Mouse (Mus musculus): ENCODE measurements around the gene Grin1. TPM values are rescaled to one million over a fixed set of nuclear protein-coding genes. Genes with fewer than 3 reads are reported as not detected.

Gene Grin1
- total and polyA plus RNA-seq, 2 experiments from 2014 or later = 69.5 to 156 TPM

- no peaks in the 10 kb centered on the region for H3K27me3 ChIP-seq (ENCODE audit: insufficient read depth, low read length)
- H3K9me3 ChIP-seq (ENCODE audit: low read length) = no peaks in the 10 kb centered on the region
- H3K27ac ChIP-seq = 0 out of 2 replicates have a peak overlapping the region, but pooled peaks have one; percentile 54
- H3K36me3 ChIP-seq (ENCODE audit: insufficient read depth, low read length) = peaks cover 7% of the 10 kb centered on the region
- peak overlapping the region; percentile 35; the same call in 1 of the 2 replicates for H3K4me3 ChIP-seq (ENCODE audit: low read length)
- DNase-seq (ENCODE audit: low spot score) (peak; percentile 45), ATAC-seq (peak; percentile 39; the same call in 1 of the 2 replicates)
- 61% methylated on average over 7 of the region's 7 CpGs for WGBS
- TF ChIP-seq CTCF (IDR thresholded peaks at IDR 0.05; ENCODE audit: low read depth) = no peak
- H3K9ac ChIP-seq (replicated peaks; ENCODE audit: low read length) = no peak overlapping the region
- peak overlapping the region; percentile 65 for H3K4me2 ChIP-seq (ENCODE audit: low read depth, low read length)
- H3K4me1 ChIP-seq (ENCODE audit: insufficient read depth, low read length) = peaks cover 6% of the 10 kb centered on the region; the same call in 1 of the 2 replicates
Measured at GRCm38 (mm10) chr2:25303931-25304656, 14.9 kb downstream of the Grin1 start.

- Histone ChIP-seq H3K4me2 (ENCODE audit: low read depth, low read length) (no peak overlapping the region), H3K27ac (no peak overlapping the region), H3K4me3 (ENCODE audit: low read length) (no peak overlapping the region), H3K9me3 (ENCODE audit: low read length) (no peaks in the 10 kb centered on the region), H3K4me1 (ENCODE audit: insufficient read depth, low read length) (peaks cover 6% of the 10 kb centered on the region; the same call in 1 of the 2 replicates), H3K27me3 (ENCODE audit: insufficient read depth, low read length) (no peaks in the 10 kb centered on the region), H3K9ac (replicated peaks; ENCODE audit: low read length) (no peak overlapping the region), H3K36me3 (ENCODE audit: insufficient read depth, low read length) (peaks cover 4% of the 10 kb centered on the region)
- WGBS = 72% methylated on average over 3 of the region's 3 CpGs
- ATAC-seq (no peak), DNase-seq (ENCODE audit: low spot score) (no peak)
- no peak for TF ChIP-seq CTCF (IDR thresholded peaks at IDR 0.05; ENCODE audit: low read depth)
Measured at GRCm38 (mm10) chr2:25303452-25303851, 15.5 kb downstream of the Grin1 start.

GRCm38 (mm10) chr2:25298046-25298445 lies 20.9 kb downstream of the Grin1 start:
- no peak overlapping the region for H3K27ac ChIP-seq
- H3K9ac ChIP-seq (replicated peaks; ENCODE audit: low read length) = no peak overlapping the region
- peaks cover 25% of the 10 kb centered on the region for H3K36me3 ChIP-seq (ENCODE audit: insufficient read depth, low read length)
- ATAC-seq = no peak
- H3K4me3 ChIP-seq (ENCODE audit: low read length) = no peak overlapping the region
- no peak overlapping the region for H3K4me2 ChIP-seq (ENCODE audit: low read depth, low read length)
- no peaks in the 10 kb centered on the region for H3K4me1 ChIP-seq (ENCODE audit: insufficient read depth, low read length)
- H3K9me3 ChIP-seq (ENCODE audit: low read length) = no peaks in the 10 kb centered on the region
- DNase-seq (ENCODE audit: low spot score) = no peak
- no peak for TF ChIP-seq CTCF (IDR thresholded peaks at IDR 0.05; ENCODE audit: low read depth)
- WGBS = 81% methylated on average over 10 of the region's 10 CpGs
- peaks cover 2% of the 10 kb centered on the region; the same call in 1 of the 2 replicates for H3K27me3 ChIP-seq (ENCODE audit: insufficient read depth, low read length)

DNA sequence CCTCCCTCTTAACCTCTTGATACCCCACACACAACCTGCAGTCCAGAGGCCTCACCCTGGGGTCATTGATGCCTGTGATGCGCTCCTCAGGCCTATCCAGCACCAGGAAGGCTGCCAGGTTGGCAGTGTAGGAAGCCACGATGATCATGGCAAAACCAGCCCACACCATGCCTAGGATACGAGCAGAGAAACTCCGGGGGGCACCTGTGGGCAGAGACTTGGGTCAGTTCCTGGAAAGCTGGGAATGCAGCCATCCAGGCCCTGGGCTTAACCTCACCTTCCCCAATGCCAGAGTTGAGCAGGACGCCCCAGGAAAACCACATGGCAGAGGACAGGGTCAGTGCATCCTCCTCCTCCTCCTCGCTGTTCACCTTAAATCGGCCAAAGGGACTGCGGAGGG lies 21.9 kb downstream of the Grin1 start:
- Histone ChIP-seq H3K36me3 (ENCODE audit: insufficient read depth, low read length) (peaks cover 23% of the 10 kb centered on the region), H3K4me1 (ENCODE audit: insufficient read depth, low read length) (0 out of 2 replicates have a peak, but pooled peaks cover 5% of the 10 kb centered on the region), H3K9me3 (ENCODE audit: low read length) (no peaks in the 10 kb centered on the region), H3K27me3 (ENCODE audit: insufficient read depth, low read length) (peaks cover 11% of the 10 kb centered on the region; the same call in 1 of the 2 replicates), H3K4me2 (ENCODE audit: low read depth, low read length) (no peak overlapping the region), H3K9ac (replicated peaks; ENCODE audit: low read length) (no peak overlapping the region), H3K4me3 (ENCODE audit: low read length) (no peak overlapping the region), H3K27ac (no peak overlapping the region)
- ATAC-seq = no peak
- no peak for DNase-seq (ENCODE audit: low spot score)
- no peak for TF ChIP-seq CTCF (IDR thresholded peaks at IDR 0.05; ENCODE audit: low read depth)
- 84% methylated on average over 8 of the region's 8 CpGs for WGBS

- Histone ChIP-seq H3K27ac (no peak overlapping the region), H3K4me3 (ENCODE audit: low read length) (no peak overlapping the region), H3K4me2 (ENCODE audit: low read depth, low read length) (no peak overlapping the region), H3K4me1 (ENCODE audit: insufficient read depth, low read length) (0 out of 2 replicates have a peak, but pooled peaks cover 26% of the 10 kb centered on the region), H3K9me3 (ENCODE audit: low read length) (no peaks in the 10 kb centered on the region), H3K36me3 (ENCODE audit: insufficient read depth, low read length) (peaks cover 22% of the 10 kb centered on the region), H3K9ac (replicated peaks; ENCODE audit: low read length) (no peak overlapping the region; the same call in 1 of the 2 replicates), H3K27me3 (ENCODE audit: insufficient read depth, low read length) (peaks cover 17% of the 10 kb centered on the region; the same call in 1 of the 2 replicates)
- WGBS = 69% methylated on average over 9 of the region's 9 CpGs
- no peak for TF ChIP-seq CTCF (IDR thresholded peaks at IDR 0.05; ENCODE audit: low read depth)
- ATAC-seq (no peak), DNase-seq (ENCODE audit: low spot score) (no peak)
Measured at GRCm38 (mm10) chr2:25293706-25294105, 25.3 kb downstream of the Grin1 start.

DNA sequence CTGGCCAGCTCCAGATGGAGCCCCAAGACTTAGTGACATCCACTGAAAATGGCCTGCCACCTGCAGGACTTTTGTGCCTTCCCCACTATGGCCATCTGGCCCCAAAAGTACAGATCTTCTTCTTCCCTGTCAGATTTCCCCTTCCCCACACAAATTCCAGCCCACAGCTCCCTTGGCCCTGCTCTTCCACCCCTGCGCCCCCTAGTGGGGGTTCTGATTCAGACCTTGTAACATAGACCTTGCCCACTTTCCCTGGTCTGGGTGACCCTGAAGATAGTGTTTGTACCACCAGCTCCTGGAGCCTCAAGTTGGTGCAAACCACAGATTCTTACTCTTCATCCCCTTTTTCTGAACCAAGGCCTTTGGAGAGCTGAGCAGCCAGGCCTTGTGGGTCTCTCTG lies 26.1 kb downstream of the Grin1 start:
- peak; percentile 77 for DNase-seq (ENCODE audit: low spot score)
- peak; percentile 91 for TF ChIP-seq CTCF (IDR thresholded peaks at IDR 0.05; ENCODE audit: low read depth)
- peaks cover 17% of the 10 kb centered on the region; the same call in 1 of the 2 replicates for H3K27me3 ChIP-seq (ENCODE audit: insufficient read depth, low read length)
- H3K9me3 ChIP-seq (ENCODE audit: low read length) = no peaks in the 10 kb centered on the region
- no peak overlapping the region for H3K27ac ChIP-seq
- H3K36me3 ChIP-seq (ENCODE audit: insufficient read depth, low read length) = peaks cover 18% of the 10 kb centered on the region
- 0 out of 2 replicates have a peak, but pooled peaks cover 30% of the 10 kb centered on the region for H3K4me1 ChIP-seq (ENCODE audit: insufficient read depth, low read length)
- H3K4me2 ChIP-seq (ENCODE audit: low read depth, low read length) = no peak overlapping the region
- WGBS = 0% methylated on average over 1 of the region's 1 CpGs
- H3K4me3 ChIP-seq (ENCODE audit: low read length) = no peak overlapping the region
- H3K9ac ChIP-seq (replicated peaks; ENCODE audit: low read length) = no peak overlapping the region
- ATAC-seq = no peak

Data from hindbrain, postnatal 0 days (tissue).